Mouse (Mus musculus): ENCODE results near the gene Macf1.

- no peak for TF ChIP-seq FLI1 (IDR thresholded peaks at IDR 0.05; ENCODE audit: low read length)
- no peak for TF ChIP-seq GATA1 (IDR thresholded peaks at IDR 0.05; ENCODE audit: borderline replicate concordance, low read length)
Observed at GRCm38 (mm10) chr4:123732163-123732910, 48.2 kb upstream of the Macf1 start.

All from megakaryocyte, embryonic 14.5 days (primary cell).